Mouse (Mus musculus) hindbrain, embryonic 11.5 days (tissue): ENCODE measurements around the gene Tas1r1. TPM values are rescaled to one million over a fixed set of nuclear protein-coding genes. Genes with fewer than 3 reads are reported as not detected.
"Not testable (repeated sequence)": the region's sequence is repeated elsewhere in the genome, so short reads cannot be mapped to it uniquely, and the experiment has no call there.

Experiments
- ATAC-seq: fragments of 200-750 bp; cut with Nextera tagmentation; 2 replicates; pipeline ENCODE4 v1.8.0; 2017; ENCODE audit warnings: mild to moderate bottlenecking, moderate TSS enrichment, moderate library complexity; ENCODE audit not compliant: low FRiP score
- DNase-seq: peaks from one replicate; pipeline ENCODE4 v3.0.0-alpha.2; 2015; ENCODE audit warnings: low spot score
- H3K27ac ChIP-seq: fragments of 300-500 bp; sonication (generic); 2 replicates; pipeline ENCODE4 v1.5.1; 2014; ENCODE audit warnings: mild to moderate bottlenecking, low read depth, low read length
- H3K27me3 ChIP-seq: fragments of 300-500 bp; sonication (generic); 2 replicates; pipeline ENCODE4 v1.6.1; 2014; ENCODE audit warnings: mild to moderate bottlenecking, low read length, moderate library complexity, mixed read lengths; ENCODE audit not compliant: control insufficient read depth, insufficient read depth
- H3K36me3 ChIP-seq: fragments of 300-500 bp; sonication (generic); 2 replicates; pipeline ENCODE4 v1.6.1; 2014; ENCODE audit warnings: mild to moderate bottlenecking, low read length, moderate library complexity, mixed read lengths; ENCODE audit not compliant: control insufficient read depth, insufficient read depth
- H3K4me1 ChIP-seq: fragments of 300-500 bp; sonication (generic); replicated peaks from 2 replicates; pipeline ENCODE4 v1.6.1; 2014; ENCODE audit warnings: low read length, mixed read lengths; ENCODE audit not compliant: control insufficient read depth, insufficient read depth
- H3K4me2 ChIP-seq: fragments of 300-500 bp; sonication (generic); replicated peaks from 2 replicates; pipeline ENCODE4 v1.6.1; 2014; ENCODE audit warnings: mild to moderate bottlenecking, low read depth, low read length
- H3K4me3 ChIP-seq: fragments of 300-500 bp; sonication (generic); 2 replicates; pipeline ENCODE4 v1.5.1; 2014; ENCODE audit warnings: low read depth, low read length
- H3K9ac ChIP-seq: fragments of 300-500 bp; sonication (generic); 2 replicates; pipeline ENCODE4 v1.6.1; 2014; ENCODE audit warnings: low read depth, low read length
- H3K9me3 ChIP-seq: fragments of 300-500 bp; sonication (generic); 2 replicates; pipeline ENCODE4 v1.6.1; 2016; ENCODE audit warnings: low read length; ENCODE audit not compliant: control insufficient read depth
- WGBS: fragments of 180-500 bp; shearing (Covaris S2); extraction: QIAGEN DNeasy Blood & Tissue Kit; methylation state at CpG from one replicate; pipeline ENCODE4 v1.1.7; 2014; 5-methylcytosine and 5-hydroxymethylcytosine counted together
- polyA plus RNA-seq: library from polyadenylated mRNA; unstranded; fragments of >200 nt; fragmentation: Nextera tagmentation; extraction: Ambion mirVana; gene quantifications from 2 replicates; pipeline ENCODE4 v1.2.1, GENCODE M21; 2014

The Tas1r1 gene
- polyA plus RNA-seq, 1 experiment from 2014 or later: 0.62 TPM

DNA sequence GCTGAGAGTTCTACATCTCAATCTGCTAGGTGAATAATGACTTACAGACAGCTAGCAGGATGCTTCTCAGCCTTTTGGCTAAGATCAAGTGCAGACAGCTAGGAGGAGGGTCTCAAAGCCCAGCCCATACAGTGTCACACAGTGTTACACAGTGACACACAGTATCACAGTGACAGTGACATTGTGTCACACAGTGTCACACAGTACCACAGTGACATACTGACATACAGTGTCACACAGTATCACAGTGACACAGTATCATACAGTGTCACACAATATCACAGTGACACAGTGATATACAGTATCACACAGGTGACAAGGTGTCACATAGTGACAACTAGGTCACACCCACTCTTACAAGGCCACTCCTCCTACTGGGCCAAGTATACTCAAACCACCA lies 28.9 kb upstream of the Tas1r1 start:
- Histone ChIP-seq H3K27ac (no peak overlapping the region), H3K9me3 (no peaks in the 10 kb centered on the region), H3K4me3 (no peak overlapping the region), H3K36me3 (no peaks in the 10 kb centered on the region), H3K4me2 (no peak overlapping the region), H3K4me1 (no peaks in the 10 kb centered on the region), H3K9ac (no peak overlapping the region), H3K27me3 (no peaks in the 10 kb centered on the region)
- DNase-seq (no peak), ATAC-seq (no peak)

DNA sequence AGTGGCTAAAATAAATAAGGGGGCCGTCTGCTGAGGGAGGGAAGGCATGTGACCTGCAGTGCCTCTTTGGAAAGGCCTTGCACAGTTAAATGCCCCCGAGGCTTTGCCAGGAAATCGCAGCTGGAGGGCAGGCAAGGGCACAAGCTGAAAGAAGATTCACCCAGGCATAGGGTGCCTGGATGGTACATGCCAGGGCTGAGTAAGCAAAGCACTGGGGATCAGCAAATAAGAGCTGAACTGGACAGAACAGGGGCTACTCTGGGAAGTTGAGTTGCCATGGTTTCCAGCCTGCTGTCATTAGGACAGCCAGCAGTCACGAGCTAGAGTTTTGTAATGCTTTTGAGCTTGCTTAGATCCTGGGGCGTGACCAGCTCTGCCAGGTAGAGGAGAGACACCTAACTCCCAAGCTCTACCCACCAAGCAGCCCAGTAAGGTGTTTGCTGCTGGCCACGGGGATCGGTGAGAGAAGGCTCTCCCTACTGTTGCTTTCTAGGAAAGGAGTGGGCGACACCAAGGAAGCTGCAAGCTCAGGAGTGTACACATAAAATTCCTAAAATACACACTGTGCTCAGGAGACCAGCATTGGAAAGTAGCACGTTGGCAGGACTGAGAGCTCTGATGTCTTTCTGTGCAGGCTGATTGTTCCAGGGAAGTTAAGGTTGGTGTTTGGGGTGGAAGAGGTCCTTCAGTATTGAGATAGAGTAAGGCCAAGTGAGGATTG lies 24.2 kb upstream of the Tas1r1 start:
- Histone ChIP-seq H3K9ac (no peak overlapping the region), H3K4me3 (no peak overlapping the region), H3K9me3 (no peaks in the 10 kb centered on the region), H3K4me1 (no peaks in the 10 kb centered on the region), H3K36me3 (peaks cover 8% of the 10 kb centered on the region; the same call in 1 of the 2 replicates), H3K4me2 (no peak overlapping the region), H3K27ac (no peak overlapping the region), H3K27me3 (no peaks in the 10 kb centered on the region)
- WGBS: 77% methylated on average over 9 of the region's 9 CpGs
- DNase-seq (no peak), ATAC-seq (no peak)

DNA sequence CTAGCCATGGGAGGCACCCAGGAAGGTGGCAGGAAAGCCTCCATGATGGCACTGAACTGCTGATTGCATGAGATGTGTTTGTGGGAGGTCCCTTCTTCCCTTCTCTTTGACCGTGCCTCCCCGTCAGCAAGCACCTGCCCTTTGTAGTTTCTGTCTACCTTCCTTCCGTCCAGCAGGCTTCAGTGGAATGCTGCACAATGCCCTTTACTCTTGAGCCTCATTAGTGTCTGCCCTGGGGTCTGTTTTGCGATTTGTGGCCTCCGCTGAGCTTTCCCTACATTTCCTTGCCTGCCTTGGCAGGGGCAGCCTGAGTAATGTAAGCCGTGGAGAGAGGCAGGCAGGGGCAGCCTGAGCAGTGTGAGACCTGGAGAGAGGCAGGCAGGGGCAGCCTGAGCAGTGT lies 6.2 kb upstream of the Tas1r1 start:
- H3K27me3 ChIP-seq: no peaks in the 10 kb centered on the region
- peaks cover 11% of the 10 kb centered on the region for H3K36me3 ChIP-seq
- ATAC-seq (no peak), DNase-seq (no peak)
- H3K27ac ChIP-seq: no peak overlapping the region
- H3K9me3 ChIP-seq: no peaks in the 10 kb centered on the region
- no peak overlapping the region for H3K4me2 ChIP-seq
- no peak overlapping the region for H3K4me3 ChIP-seq
- H3K4me1 ChIP-seq: 0 out of 2 replicates have a peak, but pooled peaks cover 2% of the 10 kb centered on the region
- no peak overlapping the region for H3K9ac ChIP-seq
- 87% methylated on average over 6 of the region's 6 CpGs for WGBS

GRCm38 (mm10) chr4:152043171-152043570 lies 4.8 kb upstream of the Tas1r1 start:
- ATAC-seq (no peak), DNase-seq (no peak)
- Histone ChIP-seq H3K4me2 (no peak overlapping the region), H3K27ac (no peak overlapping the region), H3K4me3 (no peak overlapping the region), H3K4me1 (0 out of 2 replicates have a peak, but pooled peaks cover 2% of the 10 kb centered on the region), H3K27me3 (no peaks in the 10 kb centered on the region), H3K9me3 (no peaks in the 10 kb centered on the region), H3K36me3 (peaks cover 11% of the 10 kb centered on the region), H3K9ac (no peak overlapping the region)
- WGBS: 86% methylated on average over 3 of the region's 3 CpGs

- Histone ChIP-seq H3K4me3 (no peak overlapping the region), H3K9ac (no peak overlapping the region), H3K9me3 (no peaks in the 10 kb centered on the region), H3K27ac (no peak overlapping the region), H3K27me3 (no peaks in the 10 kb centered on the region), H3K36me3 (peaks cover 6% of the 10 kb centered on the region), H3K4me2 (no peak overlapping the region), H3K4me1 (peaks cover 2% of the 10 kb centered on the region; the same call in 1 of the 2 replicates)
- 95% methylated on average over 22 of the region's 22 CpGs for WGBS
- no peak for DNase-seq
- no peak for ATAC-seq
These were observed 3.7 kb upstream of the Tas1r1 start for GRCm38 (mm10) chr4:152041924-152042641.

DNA sequence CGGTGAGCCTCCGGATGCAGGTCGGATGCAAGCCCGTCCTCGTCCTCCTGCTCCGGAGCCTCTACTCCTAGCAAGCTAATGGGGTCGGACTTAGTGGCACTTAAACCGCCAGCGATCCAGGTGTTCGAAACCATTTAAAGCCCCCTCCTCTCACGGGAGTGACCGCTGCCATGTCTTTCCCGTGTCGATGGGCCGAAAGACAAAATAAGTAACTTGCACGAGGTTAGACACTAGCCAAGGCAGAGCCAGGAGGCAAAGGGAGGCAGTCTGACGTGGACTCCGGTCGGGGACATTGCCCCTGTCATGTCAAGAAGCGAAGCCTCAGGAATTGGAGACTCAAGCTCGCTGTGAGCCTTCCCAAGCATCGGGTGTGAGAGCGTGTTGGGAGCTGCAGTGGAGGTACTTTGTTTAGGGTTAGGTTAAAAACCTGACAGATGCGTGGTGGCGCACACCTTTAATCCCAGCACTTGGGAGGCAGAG lies 1.5 kb upstream of the Tas1r1 start:
- Histone ChIP-seq H3K9ac (peak overlapping the region; percentile 82), H3K36me3 (peaks cover 2% of the 10 kb centered on the region), H3K4me2 (peak overlapping the region; percentile 69), H3K4me3 (peak overlapping the region; percentile 99), H3K9me3 (no peaks in the 10 kb centered on the region), H3K27ac (no peak overlapping the region), H3K4me1 (peaks cover 2% of the 10 kb centered on the region; the same call in 1 of the 2 replicates), H3K27me3 (no peaks in the 10 kb centered on the region)
- ATAC-seq: no peak; the same call in 1 of the 2 replicates
- DNase-seq: no peak
- WGBS: 5% methylated on average over 25 of the region's 25 CpGs

GRCm38 (mm10) chr4:152038985-152039830 lies 840 bp upstream of the Tas1r1 start, which contains the start of gene Nol9:
Gene Nol9 (plus strand): TSS chr4:152039321.
- H3K4me3 ChIP-seq: peak within 1 kb of the TSS; percentile 99
- no peaks in the 10 kb centered on the region; the same call in none of the 2 replicates for H3K36me3 ChIP-seq
- DNase-seq (peak; percentile 97), ATAC-seq (peak; percentile 89)
- H3K9ac ChIP-seq: peak within 1 kb of the TSS; percentile 82
- H3K27ac ChIP-seq: peak within 1 kb of the TSS; percentile 30; the same call in 1 of the 2 replicates
- peak within 1 kb of the TSS; percentile 69 for H3K4me2 ChIP-seq
- WGBS: under 1% methylated on average over 47 of the region's 86 CpGs
- H3K27me3 ChIP-seq: no peaks in the 10 kb centered on the region
- H3K9me3 ChIP-seq: no peaks in the 10 kb centered on the region
- peaks cover 2% of the 10 kb centered on the region; the same call in 1 of the 2 replicates for H3K4me1 ChIP-seq

- not testable (repeated sequence) for H3K27ac ChIP-seq, ATAC-seq, H3K36me3 ChIP-seq, H3K9me3 ChIP-seq, H3K4me2 ChIP-seq, H3K9ac ChIP-seq, H3K4me3 ChIP-seq, H3K27me3 ChIP-seq, H3K4me1 ChIP-seq, DNase-seq
- 86% methylated on average over 6 of the region's 6 CpGs for WGBS
These were observed 1.9 kb downstream of the Tas1r1 start for GRCm38 (mm10) chr4:152036464-152036863.
